Mouse (Mus musculus) cortical plate, adult 2 months (tissue): Measurements from ENCODE around the gene Irf2bp2.

Source experiments
- CTCF ChIP-seq: fragments of 200-500 bp; IDR thresholded peaks from 2 replicates; pipeline ENCODE4 v1.5.1; 2011; ENCODE audit warnings: mild to moderate bottlenecking, control low read depth, low read length; ENCODE audit not compliant: insufficient read depth; ENCODE audit errors: extremely low read depth
- POLR2A ChIP-seq: fragments of 200-500 bp; IDR thresholded peaks from 2 replicates; pipeline ENCODE4 v1.6.1; 2011; ENCODE audit warnings: mild to moderate bottlenecking, low read length, control low read depth; ENCODE audit not compliant: insufficient read depth; ENCODE audit errors: extremely low read depth

GRCm38 (mm10) chr8:126603241-126603947 lies 9.6 kb upstream of the Irf2bp2 start:
- TF ChIP-seq CTCF (no peak), POLR2A (no peak)
